Mouse (Mus musculus): ENCODE measurements around the gene Cdkn2aip. TPM values are rescaled to one million over a fixed set of nuclear protein-coding genes. Genes with fewer than 3 reads are reported as not detected.
A peak's percentile ranks its signal among the peaks of the same experiment; 100 is the strongest.

Gene Cdkn2aip
- polyA plus RNA-seq, 2 experiments: 11.6 to 22.3 TPM

- no peaks in the 10 kb centered on the region; the same call in 1 of the 2 replicates for H3K27me3 ChIP-seq (ENCODE audit: control insufficient read depth, insufficient read depth, low read length)
- WGBS: 8% methylated on average over 11 of the region's 11 CpGs
- peaks cover 5% of the 10 kb centered on the region; the same call in 1 of the 2 replicates for H3K4me1 ChIP-seq (ENCODE audit: control insufficient read depth, insufficient read depth, low read length)
- H3K4me3 ChIP-seq (replicated peaks; ENCODE audit: low read length): peak overlapping the region; percentile 9; the same call in 1 of the 2 replicates
- peak; percentile 75 for DNase-seq (ENCODE audit: low spot score)
- peak overlapping the region; percentile 35; the same call in 1 of the 2 replicates for H3K9ac ChIP-seq (ENCODE audit: low read depth, low read length, severe bottlenecking)
- no peaks in the 10 kb centered on the region for H3K9me3 ChIP-seq (ENCODE audit: control insufficient read depth, low read length)
- no peaks in the 10 kb centered on the region for H3K36me3 ChIP-seq (ENCODE audit: control insufficient read depth, insufficient read depth, low read length)
- no peak for TF ChIP-seq POLR2A (IDR thresholded peaks at IDR 0.05; ENCODE audit: borderline replicate concordance, extremely low read depth, insufficient read depth, insufficient read length)
- ATAC-seq (ENCODE audit: low FRiP score, low read depth): peak; percentile 76
- peak overlapping the region; percentile 37 for H3K4me2 ChIP-seq (replicated peaks; ENCODE audit: low read depth, low read length, severe bottlenecking)
- H3K27ac ChIP-seq (replicated peaks; ENCODE audit: low read depth, low read length): peak overlapping the region; percentile 52; the same call in 1 of the 2 replicates
These were observed 29.7 kb upstream of the Cdkn2aip start for GRCm38 (mm10) chr8:47743419-47743818.

GRCm38 (mm10) chr8:47742992-47743391, 29.3 kb upstream of the Cdkn2aip start:
- peak; percentile 36; the same call in 1 of the 2 replicates for ATAC-seq (ENCODE audit: low FRiP score, low read depth)
- Histone ChIP-seq H3K4me3 (replicated peaks; ENCODE audit: low read length) (peak overlapping the region; percentile 9; the same call in 1 of the 2 replicates), H3K27ac (replicated peaks; ENCODE audit: low read depth, low read length) (peak overlapping the region; percentile 52; the same call in 1 of the 2 replicates), H3K4me2 (replicated peaks; ENCODE audit: low read depth, low read length, severe bottlenecking) (peak overlapping the region; percentile 37), H3K36me3 (ENCODE audit: control insufficient read depth, insufficient read depth, low read length) (no peaks in the 10 kb centered on the region), H3K9me3 (ENCODE audit: control insufficient read depth, low read length) (no peaks in the 10 kb centered on the region), H3K27me3 (ENCODE audit: control insufficient read depth, insufficient read depth, low read length) (no peaks in the 10 kb centered on the region; the same call in 1 of the 2 replicates), H3K9ac (ENCODE audit: low read depth, low read length, severe bottlenecking) (peak overlapping the region; percentile 35; the same call in 1 of the 2 replicates), H3K4me1 (ENCODE audit: control insufficient read depth, insufficient read depth, low read length) (peaks cover 5% of the 10 kb centered on the region; the same call in 1 of the 2 replicates)
- WGBS: 26% methylated on average over 8 of the region's 8 CpGs
- TF ChIP-seq POLR2A (IDR thresholded peaks at IDR 0.05; ENCODE audit: borderline replicate concordance, extremely low read depth, insufficient read depth, insufficient read length): no peak
- peak; percentile 24 for DNase-seq (ENCODE audit: low spot score)

DNA sequence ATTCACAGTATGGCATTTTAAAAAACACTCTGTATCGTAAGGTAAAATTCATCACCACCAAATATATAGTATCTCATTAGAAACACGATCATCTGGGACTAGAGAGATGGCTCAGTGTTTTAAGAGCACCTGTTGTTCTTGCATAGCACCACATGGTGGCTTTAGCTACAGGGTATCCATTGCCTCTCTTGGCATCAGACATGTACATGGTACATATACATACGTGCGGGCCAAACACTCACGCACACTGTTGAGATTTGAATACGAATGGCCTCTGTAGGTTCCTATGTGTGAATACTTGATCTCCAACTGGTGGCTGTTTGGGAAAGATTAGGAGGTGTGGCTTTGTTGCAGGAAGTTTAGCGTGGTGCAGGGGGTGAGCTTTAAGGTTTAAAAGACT, 28.6 kb upstream of the Cdkn2aip start:
- no peak for DNase-seq (ENCODE audit: low spot score)
- H3K27ac ChIP-seq (replicated peaks; ENCODE audit: low read depth, low read length): peak overlapping the region; percentile 52; the same call in 1 of the 2 replicates

DNA sequence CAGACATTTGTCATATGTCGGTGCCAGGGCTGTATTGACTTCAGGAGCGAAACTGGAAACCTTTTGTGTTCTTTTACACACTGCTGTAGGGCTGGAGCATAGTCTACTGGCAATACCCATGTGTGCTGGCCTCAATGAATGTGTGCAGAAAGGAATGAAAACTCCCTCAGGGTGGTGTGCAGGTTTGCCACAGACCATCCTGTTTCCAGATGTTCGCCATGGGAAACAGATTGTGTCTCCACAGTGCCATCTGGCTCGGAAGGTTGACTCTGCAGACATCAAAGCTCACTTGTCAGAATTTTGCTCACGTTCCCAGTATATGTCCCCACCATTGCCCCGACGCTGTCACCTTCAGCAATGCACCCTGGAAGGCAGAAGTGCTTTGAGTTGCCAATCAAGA, 23.4 kb upstream of the Cdkn2aip start:
- Histone ChIP-seq H3K27me3 (ENCODE audit: control insufficient read depth, insufficient read depth, low read length) (no peaks in the 10 kb centered on the region; the same call in 1 of the 2 replicates), H3K4me1 (ENCODE audit: control insufficient read depth, insufficient read depth, low read length) (peaks cover 2% of the 10 kb centered on the region; the same call in 1 of the 2 replicates), H3K4me2 (replicated peaks; ENCODE audit: low read depth, low read length, severe bottlenecking) (no peak overlapping the region), H3K4me3 (replicated peaks; ENCODE audit: low read length) (no peak overlapping the region), H3K36me3 (ENCODE audit: control insufficient read depth, insufficient read depth, low read length) (no peaks in the 10 kb centered on the region), H3K27ac (replicated peaks; ENCODE audit: low read depth, low read length) (no peak overlapping the region), H3K9ac (ENCODE audit: low read depth, low read length, severe bottlenecking) (no peak overlapping the region), H3K9me3 (ENCODE audit: control insufficient read depth, low read length) (no peaks in the 10 kb centered on the region)
- WGBS: 24% methylated on average over 7 of the region's 7 CpGs
- ATAC-seq (ENCODE audit: low FRiP score, low read depth) (no peak), DNase-seq (ENCODE audit: low spot score) (no peak)
- TF ChIP-seq POLR2A (IDR thresholded peaks at IDR 0.05; ENCODE audit: borderline replicate concordance, extremely low read depth, insufficient read depth, insufficient read length): no peak

More for the DNA sequence above, 28.6 kb upstream of the Cdkn2aip start:
- no peak for TF ChIP-seq POLR2A (IDR thresholded peaks at IDR 0.05; ENCODE audit: borderline replicate concordance, extremely low read depth, insufficient read depth, insufficient read length)
- Histone ChIP-seq H3K4me3 (replicated peaks; ENCODE audit: low read length) (no peak overlapping the region), H3K36me3 (ENCODE audit: control insufficient read depth, insufficient read depth, low read length) (no peaks in the 10 kb centered on the region), H3K9ac (ENCODE audit: low read depth, low read length, severe bottlenecking) (no peak overlapping the region), H3K4me2 (replicated peaks; ENCODE audit: low read depth, low read length, severe bottlenecking) (no peak overlapping the region), H3K4me1 (ENCODE audit: control insufficient read depth, insufficient read depth, low read length) (peaks cover 5% of the 10 kb centered on the region; the same call in 1 of the 2 replicates), H3K27me3 (ENCODE audit: control insufficient read depth, insufficient read depth, low read length) (no peaks in the 10 kb centered on the region; the same call in 1 of the 2 replicates), H3K9me3 (ENCODE audit: control insufficient read depth, low read length) (no peaks in the 10 kb centered on the region)
- 76% methylated on average over 7 of the region's 7 CpGs for WGBS
- no peak for ATAC-seq (ENCODE audit: low FRiP score, low read depth)

DNA sequence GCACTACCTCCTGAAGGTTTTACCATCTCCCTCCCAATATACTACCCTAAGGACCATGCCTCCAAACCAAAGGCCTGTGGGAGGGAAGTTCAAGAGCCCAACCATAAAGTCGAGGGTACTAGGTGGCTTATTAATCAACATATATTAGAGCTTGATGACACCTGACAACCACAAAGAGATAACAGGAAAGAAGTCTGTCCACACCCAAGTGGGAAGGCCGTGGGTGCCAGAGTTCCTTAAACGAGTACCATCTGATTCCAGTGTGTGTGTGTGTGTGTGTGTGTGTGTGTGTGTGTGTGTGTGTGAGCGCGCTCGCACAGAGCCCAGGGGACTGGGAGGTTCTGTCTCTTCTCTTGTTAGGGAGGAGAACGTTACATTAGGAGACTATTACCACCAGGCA, 15.6 kb upstream of the Cdkn2aip start:
- no peaks in the 10 kb centered on the region for H3K9me3 ChIP-seq (ENCODE audit: control insufficient read depth, low read length)
- no peak overlapping the region for H3K4me3 ChIP-seq (replicated peaks; ENCODE audit: low read length)
- H3K4me1 ChIP-seq (ENCODE audit: control insufficient read depth, insufficient read depth, low read length): no peaks in the 10 kb centered on the region
- H3K27me3 ChIP-seq (ENCODE audit: control insufficient read depth, insufficient read depth, low read length): no peaks in the 10 kb centered on the region
- no peak overlapping the region for H3K27ac ChIP-seq (replicated peaks; ENCODE audit: low read depth, low read length)
- H3K9ac ChIP-seq (ENCODE audit: low read depth, low read length, severe bottlenecking): no peak overlapping the region
- no peak overlapping the region for H3K4me2 ChIP-seq (replicated peaks; ENCODE audit: low read depth, low read length, severe bottlenecking)
- H3K36me3 ChIP-seq (ENCODE audit: control insufficient read depth, insufficient read depth, low read length): no peaks in the 10 kb centered on the region
- no peak for DNase-seq (ENCODE audit: low spot score)
- no peak for ATAC-seq (ENCODE audit: low FRiP score, low read depth)
- no peak for TF ChIP-seq POLR2A (IDR thresholded peaks at IDR 0.05; ENCODE audit: borderline replicate concordance, extremely low read depth, insufficient read depth, insufficient read length)
- WGBS: 70% methylated on average over 7 of the region's 7 CpGs

All from limb, embryonic 14.5 days (tissue).